Mouse (Mus musculus): ENCODE results near the gene Pak7. TPM values are rescaled to one million over a fixed set of nuclear protein-coding genes. Genes with fewer than 3 reads are reported as not detected.

The Pak7 gene
- polyA plus RNA-seq, 1 experiment from 2014 or later = 0.89 TPM

DNA sequence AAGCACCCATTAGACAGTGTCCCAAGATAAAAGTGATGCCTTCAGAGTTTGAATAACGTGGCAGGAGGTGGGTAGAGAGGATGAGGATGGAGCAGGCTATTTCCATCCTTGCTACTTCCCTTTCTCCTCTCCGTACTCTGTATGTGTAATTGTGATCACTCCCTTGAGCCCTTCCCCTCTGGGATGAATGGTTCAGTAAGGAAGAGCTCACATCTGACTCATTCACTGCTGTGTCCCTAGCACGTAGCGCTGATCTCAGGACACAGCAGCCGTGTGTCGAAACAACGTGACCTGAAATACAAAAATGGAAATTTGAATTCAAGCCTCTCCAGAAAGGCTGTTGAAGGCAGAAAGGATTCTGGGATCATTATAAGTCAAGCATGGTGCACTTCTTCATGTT is 237.0 kb downstream of the Pak7 start:
- Histone ChIP-seq H3K4me2 (no peak overlapping the region), H3K9ac (no peak overlapping the region), H3K36me3 (no peaks in the 10 kb centered on the region), H3K27me3 (replicated peaks) (no peaks in the 10 kb centered on the region), H3K4me3 (no peak overlapping the region), H3K4me1 (replicated peaks) (no peaks in the 10 kb centered on the region), H3K9me3 (replicated peaks) (no peaks in the 10 kb centered on the region), H3K27ac (ENCODE audit: poor library complexity, severe bottlenecking) (no peak overlapping the region)
- no peak for ATAC-seq (ENCODE audit: insufficient number of reproducible peaks, low FRiP score)
- 76% methylated on average over 7 of the region's 7 CpGs for WGBS

DNA sequence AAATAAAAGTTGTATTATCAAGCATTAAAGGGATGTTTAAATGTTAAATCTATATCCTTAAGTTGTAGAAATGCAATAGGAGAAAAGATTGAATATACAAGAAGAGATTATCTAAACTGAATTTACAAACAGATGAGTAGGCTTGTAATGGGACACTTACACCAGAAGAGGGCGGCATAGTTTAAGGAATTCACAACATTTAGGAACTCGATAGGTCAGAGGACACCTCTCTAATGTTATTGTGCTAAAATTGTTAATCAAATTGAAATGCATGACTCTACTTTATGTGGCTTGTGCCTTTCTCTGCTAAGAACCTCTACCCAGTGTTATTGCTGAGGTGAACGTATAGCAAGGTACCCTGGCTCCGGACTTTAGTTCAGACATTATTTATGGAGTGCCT is 238.2 kb downstream of the Pak7 start:
- no peaks in the 10 kb centered on the region for H3K36me3 ChIP-seq
- no peak overlapping the region for H3K9ac ChIP-seq
- no peaks in the 10 kb centered on the region for H3K9me3 ChIP-seq (replicated peaks)
- H3K4me3 ChIP-seq = no peak overlapping the region
- 39% methylated on average over 4 of the region's 4 CpGs for WGBS
- no peak for ATAC-seq (ENCODE audit: insufficient number of reproducible peaks, low FRiP score)
- H3K27me3 ChIP-seq (replicated peaks) = no peaks in the 10 kb centered on the region
- H3K4me1 ChIP-seq (replicated peaks) = no peaks in the 10 kb centered on the region
- no peak overlapping the region for H3K4me2 ChIP-seq
- no peak overlapping the region for H3K27ac ChIP-seq (ENCODE audit: poor library complexity, severe bottlenecking)

DNA sequence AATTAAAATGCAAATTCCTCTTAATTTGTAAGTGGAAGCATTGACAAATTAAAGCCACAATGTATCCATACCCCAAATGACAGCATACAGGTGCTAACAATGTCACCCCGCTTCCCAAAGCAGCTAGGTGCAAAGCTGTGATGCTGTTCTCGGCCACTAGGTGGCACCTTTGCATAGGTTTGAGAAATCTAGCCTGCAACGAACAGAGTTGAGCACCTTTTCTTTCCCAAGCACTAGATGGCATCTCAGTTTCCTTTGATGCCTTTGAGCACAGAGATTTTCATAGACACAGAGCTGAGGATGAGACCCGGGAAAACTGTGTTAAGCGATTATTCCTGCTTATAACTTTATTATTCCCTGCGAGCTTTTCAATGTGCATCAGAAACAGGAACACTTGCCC is 238.8 kb downstream of the Pak7 start:
- Histone ChIP-seq H3K4me2 (no peak overlapping the region), H3K27me3 (replicated peaks) (no peaks in the 10 kb centered on the region), H3K36me3 (no peaks in the 10 kb centered on the region), H3K9me3 (replicated peaks) (no peaks in the 10 kb centered on the region), H3K4me3 (no peak overlapping the region), H3K9ac (no peak overlapping the region), H3K27ac (ENCODE audit: poor library complexity, severe bottlenecking) (no peak overlapping the region), H3K4me1 (replicated peaks) (no peaks in the 10 kb centered on the region)
- ATAC-seq (ENCODE audit: insufficient number of reproducible peaks, low FRiP score) = peak; percentile 51; the same call in 1 of the 2 replicates
- 8% methylated on average over 6 of the region's 6 CpGs for WGBS

DNA sequence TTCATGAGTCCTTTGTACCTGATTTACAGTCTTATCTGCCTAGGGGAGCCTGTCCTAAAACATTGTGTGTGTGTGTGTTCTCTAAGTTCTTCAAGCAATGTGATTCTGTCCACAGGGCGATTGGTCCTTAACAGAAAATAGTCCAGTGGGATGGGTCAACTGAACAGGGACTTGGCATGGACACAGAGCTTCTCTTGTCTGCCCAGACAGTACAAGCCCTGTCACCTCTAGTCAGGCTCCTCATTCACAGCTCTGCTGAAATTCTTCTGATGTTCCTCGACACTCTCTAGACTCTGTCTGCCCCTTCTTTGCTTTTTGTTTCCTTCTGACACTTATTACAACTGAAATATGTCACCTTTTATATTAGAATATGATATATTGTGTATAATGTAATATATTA is 247.0 kb downstream of the Pak7 start:
- WGBS = 53% methylated on average over 2 of the region's 2 CpGs
- H3K9me3 ChIP-seq (replicated peaks) = no peaks in the 10 kb centered on the region
- H3K4me1 ChIP-seq (replicated peaks) = no peaks in the 10 kb centered on the region
- H3K36me3 ChIP-seq = no peaks in the 10 kb centered on the region
- ATAC-seq (ENCODE audit: insufficient number of reproducible peaks, low FRiP score) = no peak
- H3K4me2 ChIP-seq = no peak overlapping the region
- no peak overlapping the region for H3K9ac ChIP-seq
- H3K27me3 ChIP-seq (replicated peaks) = no peaks in the 10 kb centered on the region
- no peak overlapping the region for H3K27ac ChIP-seq (ENCODE audit: poor library complexity, severe bottlenecking)
- H3K4me3 ChIP-seq = no peak overlapping the region

DNA sequence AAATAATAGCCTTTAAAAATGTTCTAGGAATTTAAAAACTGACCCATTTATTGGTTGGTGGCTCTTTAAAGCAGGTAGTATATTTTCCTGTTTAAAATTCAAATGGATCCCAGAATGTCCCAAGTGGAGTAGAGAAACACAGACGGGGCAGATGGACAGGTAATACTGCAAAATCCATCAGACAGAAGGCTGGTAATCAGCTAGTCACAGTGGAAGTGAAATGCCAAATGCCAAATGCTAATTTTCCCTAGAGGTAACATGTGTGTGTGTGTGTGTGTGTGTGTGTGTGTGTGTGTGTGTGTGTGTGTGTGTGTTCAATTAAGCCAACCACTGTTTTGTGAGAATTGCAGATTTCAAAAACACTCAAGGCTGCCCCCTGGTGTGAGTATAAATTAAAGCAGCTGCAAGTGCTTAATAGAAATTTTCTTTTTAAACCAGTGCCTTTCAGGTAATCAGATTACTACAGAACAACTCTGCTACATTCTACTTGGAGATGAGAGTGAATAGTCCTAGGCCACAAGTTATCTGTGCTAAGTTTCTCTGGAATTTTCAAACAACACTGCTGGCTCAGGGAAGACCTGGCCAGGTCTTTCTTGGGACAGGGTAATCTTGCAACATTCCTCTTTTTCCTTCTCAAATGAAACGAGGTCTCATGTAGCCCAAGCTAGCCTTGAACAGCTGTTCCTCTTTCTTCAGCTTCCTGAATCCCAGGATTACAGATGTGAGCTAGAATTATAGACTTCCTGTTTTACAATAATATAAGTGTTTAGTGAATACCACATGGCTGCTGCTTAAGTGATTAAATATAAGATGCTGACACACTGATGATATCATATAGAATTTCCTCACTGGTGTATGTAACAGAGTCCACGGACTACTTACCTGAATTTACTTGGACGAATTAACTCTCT is 248.4 kb downstream of the Pak7 start:
- H3K36me3 ChIP-seq = no peaks in the 10 kb centered on the region
- no peak overlapping the region for H3K4me2 ChIP-seq
- ATAC-seq (ENCODE audit: insufficient number of reproducible peaks, low FRiP score) = no peak
- no peak overlapping the region for H3K27ac ChIP-seq (ENCODE audit: poor library complexity, severe bottlenecking)
- H3K9ac ChIP-seq = no peak overlapping the region
- no peak overlapping the region for H3K4me3 ChIP-seq
- WGBS = 55% methylated on average over 4 of the region's 4 CpGs
- no peaks in the 10 kb centered on the region for H3K9me3 ChIP-seq (replicated peaks)
- H3K27me3 ChIP-seq (replicated peaks) = no peaks in the 10 kb centered on the region
- no peaks in the 10 kb centered on the region for H3K4me1 ChIP-seq (replicated peaks)

DNA sequence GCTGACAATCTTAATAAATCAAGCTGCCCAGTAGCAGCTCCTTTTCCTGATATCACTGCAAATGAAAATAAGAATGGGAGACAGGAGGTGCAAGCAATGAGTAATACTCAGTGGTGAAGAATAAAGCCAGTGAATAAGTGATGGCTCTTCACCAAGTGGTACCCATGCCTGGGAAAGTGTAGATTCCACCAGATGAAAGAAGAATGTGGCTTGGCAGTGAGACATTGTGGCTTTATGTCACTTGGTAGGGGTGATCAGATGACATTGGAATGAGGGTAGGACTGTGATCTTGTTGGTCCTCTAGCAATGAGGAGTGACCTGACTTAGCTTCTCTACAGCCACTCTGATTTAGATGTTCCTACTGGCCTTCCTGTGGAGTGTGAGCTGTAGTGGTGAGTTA is 249.3 kb downstream of the Pak7 start:
- H3K4me1 ChIP-seq (replicated peaks) = no peaks in the 10 kb centered on the region
- H3K9me3 ChIP-seq (replicated peaks) = no peaks in the 10 kb centered on the region
- no peak for ATAC-seq (ENCODE audit: insufficient number of reproducible peaks, low FRiP score)
- no peaks in the 10 kb centered on the region; the same call in 1 of the 2 replicates for H3K27me3 ChIP-seq (replicated peaks)
- no peak overlapping the region for H3K9ac ChIP-seq
- H3K4me2 ChIP-seq = no peak overlapping the region
- H3K36me3 ChIP-seq = no peaks in the 10 kb centered on the region
- H3K4me3 ChIP-seq = no peak overlapping the region
- no peak overlapping the region for H3K27ac ChIP-seq (ENCODE audit: poor library complexity, severe bottlenecking)

DNA sequence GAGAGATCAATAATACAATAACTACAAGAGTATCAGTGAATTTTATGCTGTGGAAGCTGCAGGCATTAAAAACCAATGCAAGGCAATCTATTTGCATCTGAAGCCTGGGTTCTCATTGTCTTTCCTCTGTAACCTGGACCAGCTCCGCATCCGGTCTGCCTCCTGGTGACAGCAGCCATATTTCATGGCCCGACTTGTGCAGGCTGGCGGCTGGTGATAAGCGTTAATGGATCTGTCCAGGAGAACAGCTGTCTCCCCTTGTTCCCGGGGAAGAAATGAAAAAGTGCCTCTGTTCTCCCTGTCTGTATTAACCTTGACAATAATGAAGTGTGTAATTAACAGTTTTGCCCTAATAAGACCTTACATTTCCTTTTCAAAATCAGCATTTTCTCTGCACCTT is 265.9 kb downstream of the Pak7 start:
- H3K9me3 ChIP-seq (replicated peaks) = no peaks in the 10 kb centered on the region
- H3K4me1 ChIP-seq (replicated peaks) = 0 out of 2 replicates have a peak, but pooled peaks cover 3% of the 10 kb centered on the region
- H3K4me3 ChIP-seq = no peak overlapping the region
- no peak overlapping the region for H3K27ac ChIP-seq (ENCODE audit: poor library complexity, severe bottlenecking)
- H3K27me3 ChIP-seq (replicated peaks) = no peaks in the 10 kb centered on the region
- no peak overlapping the region for H3K4me2 ChIP-seq
- H3K9ac ChIP-seq = no peak overlapping the region
- WGBS = 27% methylated on average over 6 of the region's 6 CpGs
- ATAC-seq (ENCODE audit: insufficient number of reproducible peaks, low FRiP score) = no peak
- H3K36me3 ChIP-seq = no peaks in the 10 kb centered on the region

DNA sequence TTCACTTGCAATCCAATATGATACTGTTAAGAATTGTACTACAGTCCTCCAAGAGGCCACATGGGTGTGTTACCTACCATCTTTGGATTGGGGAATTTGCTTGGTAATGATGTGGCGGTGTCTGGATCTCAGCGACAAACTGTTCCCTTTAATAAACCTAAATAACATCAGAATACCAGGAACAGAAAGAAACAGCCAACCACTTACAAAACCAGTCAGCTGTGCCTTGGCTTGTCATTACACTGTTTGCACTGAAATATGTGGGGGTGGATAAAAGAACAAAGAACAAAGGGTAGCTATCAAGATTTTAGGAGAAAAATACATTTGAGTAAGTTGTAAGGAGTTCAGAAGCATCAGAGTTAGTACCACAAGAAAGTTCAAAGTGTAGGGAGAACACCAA is 269.8 kb downstream of the Pak7 start:
- WGBS = 89% methylated on average over 2 of the region's 2 CpGs
- Histone ChIP-seq H3K27me3 (replicated peaks) (no peaks in the 10 kb centered on the region), H3K9ac (no peak overlapping the region)

DNA sequence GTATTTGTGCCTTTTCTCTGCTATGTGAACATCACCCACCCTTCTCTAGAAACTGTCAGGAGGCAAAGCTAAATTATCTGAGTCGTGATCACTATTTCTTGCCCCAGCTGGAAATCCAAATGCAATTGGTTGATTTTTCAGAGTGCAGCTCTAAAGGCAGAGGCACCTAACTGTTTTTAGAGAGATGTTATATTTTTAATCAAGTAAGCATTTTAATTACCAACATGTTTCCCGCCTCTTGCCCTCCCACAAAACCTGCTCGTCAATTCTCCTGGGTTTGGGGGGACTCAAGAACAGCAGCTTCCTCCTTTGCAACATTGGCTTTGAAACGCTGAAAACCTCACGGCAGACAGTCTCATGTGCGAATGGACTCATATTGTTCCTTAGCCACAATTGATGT is 274.4 kb downstream of the Pak7 start:
- 75% methylated on average over 6 of the region's 6 CpGs for WGBS
- Histone ChIP-seq H3K4me3 (no peak overlapping the region), H3K36me3 (no peaks in the 10 kb centered on the region), H3K27ac (ENCODE audit: poor library complexity, severe bottlenecking) (no peak overlapping the region), H3K9ac (no peak overlapping the region), H3K4me2 (no peak overlapping the region), H3K27me3 (replicated peaks) (no peaks in the 10 kb centered on the region), H3K4me1 (replicated peaks) (no peaks in the 10 kb centered on the region), H3K9me3 (replicated peaks) (no peaks in the 10 kb centered on the region)
- no peak for ATAC-seq (ENCODE audit: insufficient number of reproducible peaks, low FRiP score)

More for the DNA sequence above, 269.8 kb downstream of the Pak7 start:
- H3K9me3 ChIP-seq (replicated peaks) = no peaks in the 10 kb centered on the region
- no peak for ATAC-seq (ENCODE audit: insufficient number of reproducible peaks, low FRiP score)
- H3K27ac ChIP-seq (ENCODE audit: poor library complexity, severe bottlenecking) = no peak overlapping the region
- no peak overlapping the region for H3K4me2 ChIP-seq
- H3K4me3 ChIP-seq = no peak overlapping the region
- 0 out of 2 replicates have a peak, but pooled peaks cover 3% of the 10 kb centered on the region for H3K4me1 ChIP-seq (replicated peaks)
- no peaks in the 10 kb centered on the region for H3K36me3 ChIP-seq

DNA sequence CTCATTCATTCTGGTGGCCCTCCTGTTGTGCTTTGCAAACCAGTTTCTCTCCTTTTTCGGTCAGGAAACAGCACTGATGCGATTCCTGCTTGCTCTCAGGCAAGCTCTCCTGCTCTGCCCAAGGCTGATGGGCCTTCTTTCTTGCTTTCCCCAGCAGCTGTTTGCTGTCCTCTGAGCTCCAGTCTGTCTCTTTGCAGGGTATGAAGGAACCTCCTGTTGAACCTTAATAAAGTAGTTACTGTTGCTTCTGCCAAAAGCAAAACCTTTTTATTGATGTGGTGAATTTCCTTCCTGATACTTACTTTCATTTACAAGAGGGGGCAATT is 278.8 kb downstream of the Pak7 start:
- 9% methylated on average over 2 of the region's 2 CpGs for WGBS
- Histone ChIP-seq H3K9ac (no peak overlapping the region), H3K4me1 (replicated peaks) (no peaks in the 10 kb centered on the region), H3K9me3 (replicated peaks) (no peaks in the 10 kb centered on the region), H3K27me3 (replicated peaks) (no peaks in the 10 kb centered on the region), H3K4me3 (no peak overlapping the region), H3K27ac (ENCODE audit: poor library complexity, severe bottlenecking) (no peak overlapping the region), H3K36me3 (no peaks in the 10 kb centered on the region), H3K4me2 (no peak overlapping the region)
- ATAC-seq (ENCODE audit: insufficient number of reproducible peaks, low FRiP score) = no peak

DNA sequence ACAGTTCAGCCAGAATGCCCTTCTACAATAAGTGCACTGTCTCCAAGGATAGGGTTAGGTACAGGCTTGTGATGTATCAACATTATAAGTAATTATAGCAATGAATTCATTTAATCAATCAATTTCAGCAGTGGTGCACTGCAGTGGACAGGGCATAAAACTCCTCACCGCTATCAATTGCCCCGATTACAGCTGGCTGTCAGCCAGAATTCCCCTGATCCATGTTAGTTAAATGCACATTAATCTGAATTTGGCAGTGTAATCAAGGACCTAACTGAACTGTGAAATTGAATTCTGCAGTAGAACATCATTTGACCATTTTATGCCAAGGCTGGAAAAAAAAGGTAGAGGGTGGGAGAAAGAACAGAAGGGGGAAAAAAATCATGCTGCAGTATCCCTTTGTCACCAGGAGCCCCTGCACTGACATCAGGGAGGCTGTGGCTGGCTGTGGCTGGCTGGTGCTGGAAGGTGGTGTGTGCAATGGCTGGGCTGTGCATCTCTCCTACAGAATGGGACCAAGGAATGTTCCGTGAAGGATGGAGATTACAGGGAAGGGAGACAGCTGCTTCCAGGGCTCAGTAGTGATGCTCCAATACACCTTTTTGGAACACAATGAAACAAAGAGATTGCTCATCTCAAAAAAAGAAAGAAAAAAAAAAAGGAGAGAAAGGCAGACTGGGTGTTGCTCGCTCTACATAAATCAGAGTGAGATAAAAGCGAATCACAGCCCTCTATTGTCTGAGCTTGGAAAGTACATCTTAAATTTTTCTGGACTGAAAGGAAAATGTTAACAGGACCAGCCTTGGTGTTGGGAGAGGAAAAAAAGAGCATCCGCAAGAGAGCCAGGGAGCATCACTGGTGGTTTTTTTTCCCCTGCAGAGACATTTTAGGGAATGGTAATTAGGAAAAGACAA is 279.4 kb downstream of the Pak7 start:
- H3K9ac ChIP-seq = no peak overlapping the region
- ATAC-seq (ENCODE audit: insufficient number of reproducible peaks, low FRiP score) = no peak
- WGBS = 36% methylated on average over 6 of the region's 6 CpGs
- H3K27me3 ChIP-seq (replicated peaks) = no peaks in the 10 kb centered on the region
- H3K9me3 ChIP-seq (replicated peaks) = no peaks in the 10 kb centered on the region
- H3K27ac ChIP-seq (ENCODE audit: poor library complexity, severe bottlenecking) = no peak overlapping the region
- H3K4me2 ChIP-seq = no peak overlapping the region
- no peaks in the 10 kb centered on the region for H3K4me1 ChIP-seq (replicated peaks)
- H3K4me3 ChIP-seq = no peak overlapping the region
- H3K36me3 ChIP-seq = no peaks in the 10 kb centered on the region

All from heart, embryonic 12.5 days (tissue).